Mouse (Mus musculus) heart, embryonic 14.5 days (tissue): ENCODE results near the gene Dst. TPM values are rescaled to one million over a fixed set of nuclear protein-coding genes. Genes with fewer than 3 reads are reported as not detected.
"Not testable (repeated sequence)": the region's sequence is repeated elsewhere in the genome, so short reads cannot be mapped to it uniquely, and the experiment has no call there.

ENCODE experiments used
- ATAC-seq: fragments of 200-750 bp; cut with Nextera tagmentation; 2 replicates; pipeline ENCODE4 v1.8.0; 2017; ENCODE audit warnings: low read depth, moderate TSS enrichment; ENCODE audit not compliant: insufficient number of reproducible peaks, insufficient read depth, low FRiP score
- H3K27ac ChIP-seq, 2 experiments: fragments of 200-500 bp in 1 of 2; fragments of 300-500 bp in 1 of 2; sonication (generic) in 1 of 2; replicated peaks in 1 of 2; 2 replicates each; pipeline ENCODE4 v1.5.1; 2012 to 2014; ENCODE audit warnings: low read depth in 2 of 2, low read length in 2 of 2, control low read depth in 1 of 2, mild to moderate bottlenecking in 1 of 2, mixed read lengths in 1 of 2; ENCODE audit not compliant: control insufficient read depth in 1 of 2, insufficient read depth in 1 of 2
- H3K27me3 ChIP-seq: fragments of 300-500 bp; sonication (generic); 2 replicates; pipeline ENCODE4 v1.6.1; 2014; ENCODE audit warnings: mild to moderate bottlenecking, low read length, control low read depth; ENCODE audit not compliant: control insufficient read depth, insufficient read depth
- H3K36me3 ChIP-seq: fragments of 300-500 bp; sonication (generic); 2 replicates; pipeline ENCODE4 v1.6.1; 2014; ENCODE audit warnings: mild to moderate bottlenecking, control low read depth, low read length, mixed read lengths; ENCODE audit not compliant: control insufficient read depth, insufficient read depth
- H3K4me1 ChIP-seq, 2 experiments: fragments of 200-500 bp in 1 of 2; fragments of 300-500 bp in 1 of 2; sonication (generic) in 1 of 2; 2 replicates each; pipeline ENCODE4 v1.6.1; 2012 to 2014; ENCODE audit warnings: low read length in 2 of 2, control low read depth in 1 of 2, mixed read lengths in 1 of 2; ENCODE audit not compliant: control insufficient read depth in 2 of 2, insufficient read depth in 2 of 2
- H3K4me2 ChIP-seq: fragments of 300-500 bp; sonication (generic); 2 replicates; pipeline ENCODE4 v1.6.1; 2014; ENCODE audit warnings: mild to moderate bottlenecking, low read length
- H3K4me3 ChIP-seq, 2 experiments: fragments of 200-500 bp in 1 of 2; fragments of 300-500 bp in 1 of 2; sonication (generic) in 1 of 2; 2 replicates each; pipeline ENCODE4 v1.5.1; 2012 to 2014; ENCODE audit warnings: low read length in 2 of 2, mild to moderate bottlenecking in 2 of 2, control low read depth in 1 of 2, low read depth in 1 of 2, moderate library complexity in 1 of 2; ENCODE audit not compliant: control insufficient read depth in 1 of 2, insufficient read depth in 1 of 2
- H3K9ac ChIP-seq: fragments of 300-500 bp; sonication (generic); 2 replicates; pipeline ENCODE4 v1.6.1; 2014; ENCODE audit warnings: mild to moderate bottlenecking, low read length
- H3K9me3 ChIP-seq: fragments of 300-500 bp; sonication (generic); 2 replicates; pipeline ENCODE4 v1.6.1; 2016; ENCODE audit warnings: low read length, control low read depth; ENCODE audit not compliant: control insufficient read depth
- WGBS: fragments of 180-500 bp; shearing (Covaris S2); extraction: QIAGEN DNeasy Blood & Tissue Kit; methylation state at CpG from one replicate; pipeline ENCODE4 v1.1.7; 2014; 5-methylcytosine and 5-hydroxymethylcytosine counted together
- polyA plus RNA-seq: library from polyadenylated mRNA; unstranded; fragments of >200 nt; fragmentation: Nextera tagmentation; extraction: Ambion mirVana; gene quantifications from 2 replicates; pipeline ENCODE4 v1.2.1, GENCODE M21; 2014

The Dst gene
- polyA plus RNA-seq, 1 experiment from 2014 or later: 38.6 TPM

DNA sequence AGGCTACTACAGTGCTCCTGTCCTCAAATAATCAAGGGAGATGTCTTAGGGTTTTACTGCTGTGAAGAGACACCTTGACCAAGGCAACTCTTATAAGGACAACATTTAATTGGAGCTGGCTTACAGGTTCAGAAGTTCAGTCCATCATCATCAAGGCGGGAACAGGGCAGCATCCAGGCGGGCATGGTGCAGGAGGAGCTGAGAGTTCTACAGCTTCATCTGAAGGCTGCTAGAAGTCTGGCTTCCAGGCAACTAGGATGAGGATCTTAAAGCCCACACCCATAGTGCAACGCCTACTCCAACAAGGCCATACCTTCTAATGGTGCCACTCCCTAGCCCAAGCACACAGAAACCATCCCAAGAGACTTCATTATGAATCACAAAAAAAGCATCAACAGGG lies 400.8 kb downstream of the Dst start:
- H3K9me3 ChIP-seq, H3K4me3 ChIP-seq, H3K9ac ChIP-seq, H3K4me2 ChIP-seq, H3K27ac ChIP-seq, H3K27me3 ChIP-seq, ATAC-seq: not testable (repeated sequence)
- Histone ChIP-seq H3K4me1 (peaks cover 9 to 28% of the 10 kb centered on the region in 2 experiments), H3K36me3 (peaks cover 44% of the 10 kb centered on the region)
- 97% methylated on average over 3 of the region's 3 CpGs for WGBS

DNA sequence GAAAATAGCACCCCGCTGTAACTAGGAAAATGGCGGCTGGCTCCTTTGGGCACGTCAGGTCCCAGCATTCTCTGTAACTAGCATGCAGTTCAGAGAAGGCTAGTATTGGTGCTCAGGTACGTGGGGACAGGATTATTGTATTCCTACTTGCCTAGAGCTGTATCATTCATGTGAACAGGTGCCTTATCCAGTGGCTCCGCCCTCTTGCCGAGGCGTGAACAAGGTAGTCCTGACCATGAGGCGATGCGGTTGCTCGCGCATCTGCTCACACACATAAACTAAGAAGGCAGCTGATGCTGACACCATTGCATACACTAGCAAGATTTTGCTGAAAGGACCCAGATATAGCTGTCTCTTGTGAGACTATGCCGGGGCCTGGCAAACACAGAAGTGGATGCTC lies 401.4 kb downstream of the Dst start:
- no peak overlapping the region for H3K9ac ChIP-seq
- no peak for ATAC-seq
- peaks cover 44% of the 10 kb centered on the region for H3K36me3 ChIP-seq
- H3K4me3 ChIP-seq: no peak overlapping the region
- no peaks in the 10 kb centered on the region for H3K9me3 ChIP-seq
- H3K27ac ChIP-seq: no peak overlapping the region
- peaks cover 7 to 24% of the 10 kb centered on the region in 2 experiments for H3K4me1 ChIP-seq
- WGBS: 98% methylated on average over 12 of the region's 12 CpGs
- no peak overlapping the region for H3K4me2 ChIP-seq
- no peaks in the 10 kb centered on the region for H3K27me3 ChIP-seq

- Histone ChIP-seq H3K27me3 (no peaks in the 10 kb centered on the region), H3K4me2 (no peak overlapping the region), H3K4me1 (peaks cover 6 to 23% of the 10 kb centered on the region in 2 experiments), H3K27ac (peak overlapping the region in 1 of 2 experiments; percentile 48; a peak in 1 of 4 replicates), H3K36me3 (peaks cover 32% of the 10 kb centered on the region), H3K9ac (no peak overlapping the region), H3K9me3 (no peaks in the 10 kb centered on the region), H3K4me3 (no peak overlapping the region)
- WGBS: 72% methylated on average over 8 of the region's 8 CpGs
- no peak for ATAC-seq
Measured at GRCm38 (mm10) chr1:34310532-34311250, 402.7 kb downstream of the Dst start.

DNA sequence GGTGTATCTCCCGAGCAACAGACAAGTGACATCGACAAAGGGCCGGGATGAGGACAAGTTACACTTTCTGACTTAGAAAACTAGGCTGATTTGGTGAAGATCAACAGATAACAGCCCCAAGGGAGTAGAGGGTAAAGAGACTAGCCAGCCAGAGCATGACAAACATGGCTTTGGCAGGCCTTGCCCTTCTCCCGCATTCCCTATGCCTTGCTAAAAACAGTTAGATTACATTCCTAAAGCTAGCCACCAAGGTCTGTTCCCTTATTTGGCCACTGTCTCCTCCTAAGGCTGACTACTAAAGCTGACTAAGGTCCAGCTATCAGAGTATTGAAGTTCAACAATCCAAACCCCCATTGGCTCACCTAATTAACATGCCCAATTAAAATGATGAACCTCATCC lies 404.8 kb downstream of the Dst start:
- Histone ChIP-seq H3K27me3 (no peaks in the 10 kb centered on the region), H3K4me1 (peaks cover 6 to 23% of the 10 kb centered on the region in 2 experiments), H3K4me2 (no peak overlapping the region), H3K27ac (peak overlapping the region; percentile 28 to 43), H3K9ac (no peak overlapping the region), H3K4me3 (no peak overlapping the region), H3K36me3 (peaks cover 13% of the 10 kb centered on the region), H3K9me3 (no peaks in the 10 kb centered on the region)
- 65% methylated on average over 4 of the region's 4 CpGs for WGBS
- ATAC-seq: no peak

DNA sequence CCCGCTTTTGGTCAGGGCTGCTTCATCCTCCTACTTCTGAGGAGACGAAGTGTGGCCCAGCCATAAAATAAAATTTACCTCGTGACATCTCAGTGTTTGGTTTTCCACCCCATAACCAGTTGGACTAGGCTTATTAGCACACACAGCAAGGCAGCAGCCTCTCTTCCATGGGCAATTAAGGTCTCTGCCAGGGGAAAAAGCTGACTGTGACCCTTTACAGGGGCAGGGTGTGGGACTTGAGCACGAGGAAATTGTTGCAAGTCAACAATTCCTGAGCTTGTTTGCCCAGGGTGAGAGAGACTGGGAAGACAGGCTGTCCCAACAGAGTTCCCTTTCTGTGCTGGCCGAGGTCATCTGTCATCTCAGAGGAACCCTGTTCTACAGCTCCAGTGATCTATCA lies 407.4 kb downstream of the Dst start:
- no peaks in the 10 kb centered on the region for H3K9me3 ChIP-seq
- H3K9ac ChIP-seq: no peak overlapping the region
- no peak overlapping the region for H3K4me2 ChIP-seq
- peaks cover 6 to 23% of the 10 kb centered on the region in 2 experiments for H3K4me1 ChIP-seq
- no peaks in the 10 kb centered on the region for H3K36me3 ChIP-seq
- ATAC-seq: no peak
- no peak overlapping the region for H3K27ac ChIP-seq
- H3K27me3 ChIP-seq: no peaks in the 10 kb centered on the region
- WGBS: 73% methylated on average over 5 of the region's 5 CpGs
- H3K4me3 ChIP-seq: no peak overlapping the region

- H3K9ac ChIP-seq: no peak overlapping the region
- ATAC-seq: no peak
- no peaks in the 10 kb centered on the region for H3K9me3 ChIP-seq
- no peak overlapping the region for H3K27ac ChIP-seq
- no peaks in the 10 kb centered on the region for H3K27me3 ChIP-seq
- H3K4me2 ChIP-seq: no peak overlapping the region
- WGBS: 66% methylated on average over 7 of the region's 7 CpGs
- no peaks in the 10 kb centered on the region for H3K36me3 ChIP-seq
- H3K4me1 ChIP-seq: peaks cover 18 to 31% of the 10 kb centered on the region in 2 experiments
- no peak overlapping the region for H3K4me3 ChIP-seq
Measured at GRCm38 (mm10) chr1:34324255-34324654, 416.2 kb downstream of the Dst start.

GRCm38 (mm10) chr1:34328606-34329005 lies 420.6 kb downstream of the Dst start:
- Histone ChIP-seq H3K4me2 (no peak overlapping the region), H3K4me3 (no peak overlapping the region), H3K9me3 (no peaks in the 10 kb centered on the region), H3K9ac (no peak overlapping the region), H3K27me3 (no peaks in the 10 kb centered on the region), H3K36me3 (no peaks in the 10 kb centered on the region), H3K4me1 (peaks cover 18 to 31% of the 10 kb centered on the region in 2 experiments), H3K27ac (no peak overlapping the region)
- WGBS: 14% methylated on average over 6 of the region's 6 CpGs
- ATAC-seq: peak; percentile 26; the same call in 1 of the 2 replicates

DNA sequence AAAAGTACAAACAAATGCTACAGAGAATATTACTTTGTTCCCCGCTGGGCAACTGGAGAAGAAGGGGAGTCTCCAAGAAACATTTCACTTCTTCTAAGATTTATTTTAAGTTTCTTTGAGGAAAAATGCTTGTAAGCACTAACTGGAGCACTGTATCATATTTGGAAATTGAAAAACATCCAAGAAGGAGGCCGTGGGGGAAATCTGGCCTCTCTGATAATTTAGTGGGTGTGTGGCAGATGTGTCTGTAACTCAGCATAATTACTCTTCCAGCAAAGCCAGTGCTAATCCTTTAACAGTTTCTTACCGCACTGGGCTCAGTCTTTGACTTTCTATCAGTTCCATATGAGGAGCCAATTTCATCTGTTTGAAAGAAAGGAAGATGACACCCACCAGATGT lies 423.7 kb downstream of the Dst start:
- Histone ChIP-seq H3K4me2 (no peak overlapping the region), H3K4me1 (peaks cover 8 to 13% of the 10 kb centered on the region in 2 experiments), H3K27me3 (no peaks in the 10 kb centered on the region), H3K27ac (no peak overlapping the region), H3K36me3 (no peaks in the 10 kb centered on the region), H3K4me3 (no peak overlapping the region), H3K9ac (no peak overlapping the region), H3K9me3 (no peaks in the 10 kb centered on the region)
- WGBS: 80% methylated on average over 3 of the region's 3 CpGs
- no peak for ATAC-seq
